Mouse (Mus musculus) liver, embryonic 12.5 days (tissue): ENCODE results near the gene Itga5. TPM values are rescaled to one million over a fixed set of nuclear protein-coding genes. Genes with fewer than 3 reads are reported as not detected.
A peak's percentile ranks its signal among the peaks of the same experiment; 100 is the strongest.

Experiments
- ATAC-seq: fragments of 200-750 bp; cut with Nextera tagmentation; 2 replicates; pipeline ENCODE4 v1.8.0; 2017; ENCODE audit warnings: moderate number of reproducible peaks, mild to moderate bottlenecking, moderate library complexity
- H3K27ac ChIP-seq: fragments of 300-500 bp; sonication (generic); 2 replicates; pipeline ENCODE4 v1.5.1; 2016; ENCODE audit warnings: mild to moderate bottlenecking
- H3K27me3 ChIP-seq: fragments of 300-500 bp; sonication (generic); replicated peaks from 2 replicates; pipeline ENCODE4 v1.6.1; 2016; ENCODE audit warnings: mild to moderate bottlenecking, moderate library complexity
- H3K36me3 ChIP-seq: fragments of 300-500 bp; sonication (generic); 2 replicates; pipeline ENCODE4 v1.6.1; 2016; ENCODE audit warnings: mild to moderate bottlenecking, moderate library complexity
- H3K4me1 ChIP-seq: fragments of 300-500 bp; sonication (generic); 2 replicates; pipeline ENCODE4 v1.6.1; 2016
- H3K4me2 ChIP-seq: fragments of 300-500 bp; sonication (generic); 2 replicates; pipeline ENCODE4 v1.6.1; 2016; ENCODE audit warnings: mild to moderate bottlenecking, moderate library complexity
- H3K4me3 ChIP-seq: fragments of 300-500 bp; sonication (generic); 2 replicates; pipeline ENCODE4 v1.5.1; 2016; ENCODE audit warnings: mild to moderate bottlenecking, moderate library complexity
- H3K9ac ChIP-seq: fragments of 300-500 bp; sonication (generic); 2 replicates; pipeline ENCODE4 v1.6.1; 2016; ENCODE audit warnings: mild to moderate bottlenecking, moderate library complexity
- H3K9me3 ChIP-seq: fragments of 300-500 bp; sonication (generic); replicated peaks from 2 replicates; pipeline ENCODE4 v1.6.1; 2016; ENCODE audit warnings: mild to moderate bottlenecking, moderate library complexity
- WGBS: fragments of 180-500 bp; shearing (Covaris S2); methylation state at CpG from one replicate; pipeline ENCODE4 v1.1.7; 2016; ENCODE audit not compliant: insufficient replicate concordance; 5-methylcytosine and 5-hydroxymethylcytosine counted together
- polyA plus RNA-seq: library from polyadenylated mRNA; unstranded; fragments of >200 nt; fragmentation: Nextera tagmentation; extraction: Ambion mirVana; gene quantifications from 2 replicates; pipeline ENCODE4 v1.2.1, GENCODE M21; 2016

Gene Itga5
- polyA plus RNA-seq, 1 experiment from 2014 or later: 23.2 TPM

DNA sequence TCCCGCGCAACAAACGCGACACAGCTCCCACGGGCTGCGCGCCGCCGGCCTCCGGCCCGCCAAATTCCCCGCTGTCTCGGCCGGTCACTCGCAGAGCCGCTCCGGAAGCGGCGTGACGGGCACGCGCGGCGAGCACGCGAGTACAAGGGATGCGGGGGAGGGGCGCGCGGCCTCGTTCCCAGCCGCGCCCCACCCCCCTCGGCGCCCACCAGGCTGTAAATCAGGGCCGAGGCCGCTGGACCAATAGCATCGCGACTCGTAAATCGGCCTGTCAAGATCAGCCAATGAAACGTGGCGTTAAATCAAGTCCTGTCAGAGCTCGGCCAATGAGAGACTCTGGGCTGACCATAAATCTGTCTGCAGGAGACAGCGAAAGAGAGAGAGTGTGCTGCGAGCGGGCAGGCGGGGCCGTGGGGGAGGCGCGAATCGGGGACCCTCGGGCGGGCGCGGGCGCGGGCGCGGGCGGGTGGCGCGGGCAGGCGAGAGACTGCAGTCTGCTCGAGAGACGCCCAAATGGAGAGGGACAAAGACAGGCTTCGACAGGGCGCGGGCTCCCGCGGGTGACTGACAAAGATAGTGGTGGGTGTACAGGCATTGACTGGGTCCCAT, 61.4 kb downstream of the Itga5 start:
- Histone ChIP-seq H3K9me3 (no peaks in the 10 kb centered on the region), H3K27ac (peak overlapping the region; percentile 77), H3K27me3 (peaks cover 69% of the 10 kb centered on the region), H3K4me2 (peak overlapping the region; percentile 98), H3K36me3 (peaks cover 2% of the 10 kb centered on the region), H3K4me3 (peak overlapping the region; percentile 61), H3K9ac (peak overlapping the region; percentile 51), H3K4me1 (peaks cover 87% of the 10 kb centered on the region)
- WGBS: under 1% methylated on average over 62 of the region's 71 CpGs
- ATAC-seq: peak; percentile 85

- H3K9me3 ChIP-seq: no peaks in the 10 kb centered on the region
- peak overlapping the region; percentile 68 for H3K27ac ChIP-seq
- H3K4me2 ChIP-seq: peak overlapping the region; percentile 98
- H3K27me3 ChIP-seq: peaks cover 69% of the 10 kb centered on the region
- peaks cover 7% of the 10 kb centered on the region for H3K36me3 ChIP-seq
- ATAC-seq: no peak
- peaks cover 91% of the 10 kb centered on the region for H3K4me1 ChIP-seq
- peak overlapping the region; percentile 61 for H3K4me3 ChIP-seq
- peak overlapping the region; percentile 51 for H3K9ac ChIP-seq
- 4% methylated on average over 9 of the region's 9 CpGs for WGBS
Observed at GRCm38 (mm10) chr15:103304616-103304969, 62.0 kb downstream of the Itga5 start.

DNA sequence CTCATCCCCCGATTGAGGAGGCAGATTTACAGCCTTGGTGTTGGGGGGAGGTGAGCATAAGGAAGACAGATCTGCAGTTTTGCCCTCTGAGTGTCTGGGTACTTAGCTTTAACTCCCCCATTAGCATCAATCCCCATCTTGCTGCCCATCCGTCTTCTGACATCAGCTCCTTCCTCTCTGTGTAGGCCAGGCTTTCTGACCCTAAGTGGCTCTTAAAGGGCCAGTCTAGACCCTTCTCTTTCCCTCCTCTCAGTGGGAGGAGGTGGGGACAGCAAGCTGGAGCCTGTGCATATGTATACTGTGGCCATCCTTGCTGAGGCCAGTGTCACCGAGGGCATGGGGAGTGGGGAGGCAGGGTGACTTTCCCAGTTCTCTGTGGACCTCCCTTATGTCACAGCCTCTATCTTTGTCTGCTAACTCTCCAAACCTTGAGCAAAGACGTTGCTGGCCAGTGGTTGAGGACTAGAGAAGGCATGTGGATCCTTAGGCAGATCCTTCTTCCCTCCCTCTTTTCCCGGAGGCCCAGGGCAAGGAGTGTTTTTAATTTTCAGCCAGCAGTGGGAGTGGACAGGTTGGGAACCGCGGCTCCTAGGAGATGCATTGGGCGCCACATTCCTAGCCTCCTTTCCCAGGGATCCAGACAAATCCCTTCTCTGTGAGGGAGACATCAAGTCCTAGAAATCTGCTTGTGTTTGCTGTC, 62.5 kb downstream of the Itga5 start:
- Histone ChIP-seq H3K27me3 (peaks cover 64% of the 10 kb centered on the region), H3K9ac (0 out of 2 replicates have a peak overlapping the region, but pooled peaks have one; percentile 51), H3K4me2 (peak overlapping the region; percentile 98), H3K27ac (peak overlapping the region; percentile 68), H3K36me3 (peaks cover 13% of the 10 kb centered on the region), H3K4me3 (peak overlapping the region; percentile 61), H3K4me1 (peaks cover 86% of the 10 kb centered on the region), H3K9me3 (no peaks in the 10 kb centered on the region)
- WGBS: 16% methylated on average over 8 of the region's 8 CpGs
- no peak for ATAC-seq

GRCm38 (mm10) chr15:103302341-103303021, 64.1 kb downstream of the Itga5 start:
- Histone ChIP-seq H3K27me3 (peaks cover 52% of the 10 kb centered on the region), H3K4me2 (no peak overlapping the region), H3K9ac (no peak overlapping the region), H3K36me3 (peaks cover 29% of the 10 kb centered on the region), H3K4me1 (peaks cover 71% of the 10 kb centered on the region), H3K27ac (peak overlapping the region; percentile 45), H3K9me3 (no peaks in the 10 kb centered on the region), H3K4me3 (no peak overlapping the region)
- ATAC-seq: no peak
- WGBS: 32% methylated on average over 6 of the region's 6 CpGs

- Histone ChIP-seq H3K36me3 (peaks cover 36% of the 10 kb centered on the region), H3K27me3 (peaks cover 50% of the 10 kb centered on the region), H3K9ac (no peak overlapping the region), H3K9me3 (no peaks in the 10 kb centered on the region), H3K27ac (peak overlapping the region; percentile 45), H3K4me3 (no peak overlapping the region), H3K4me1 (peaks cover 65% of the 10 kb centered on the region), H3K4me2 (no peak overlapping the region)
- WGBS: 28% methylated on average over 5 of the region's 5 CpGs
- ATAC-seq: no peak
Observed at GRCm38 (mm10) chr15:103301547-103302340, 64.8 kb downstream of the Itga5 start.

DNA sequence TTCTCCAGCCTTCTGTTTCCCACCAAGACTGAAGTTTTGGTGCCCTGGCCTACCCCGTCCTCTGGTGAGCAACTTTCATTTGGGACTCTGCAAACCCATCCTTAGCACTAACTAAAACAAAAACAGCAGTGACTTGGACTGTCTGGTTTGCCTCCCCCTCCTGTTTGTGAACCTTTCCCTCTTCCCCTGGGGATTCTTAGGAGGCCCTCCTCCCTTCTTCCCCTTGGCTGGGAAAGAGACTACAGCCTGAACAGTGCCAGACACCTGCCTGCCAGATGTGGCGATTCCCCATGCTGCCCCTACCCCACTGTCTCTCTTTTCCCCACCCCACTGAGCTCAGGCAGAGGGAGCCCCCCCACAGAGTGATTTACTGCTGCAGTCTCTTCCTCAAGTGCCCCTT, 65.5 kb downstream of the Itga5 start:
- peaks cover 59% of the 10 kb centered on the region for H3K4me1 ChIP-seq
- H3K36me3 ChIP-seq: peaks cover 43% of the 10 kb centered on the region
- H3K9ac ChIP-seq: no peak overlapping the region
- H3K9me3 ChIP-seq: no peaks in the 10 kb centered on the region
- 55% methylated on average over 2 of the region's 2 CpGs for WGBS
- ATAC-seq: no peak
- H3K4me2 ChIP-seq: no peak overlapping the region
- peak overlapping the region; percentile 47; the same call in 1 of the 2 replicates for H3K27ac ChIP-seq
- H3K4me3 ChIP-seq: no peak overlapping the region
- peaks cover 45% of the 10 kb centered on the region for H3K27me3 ChIP-seq

DNA sequence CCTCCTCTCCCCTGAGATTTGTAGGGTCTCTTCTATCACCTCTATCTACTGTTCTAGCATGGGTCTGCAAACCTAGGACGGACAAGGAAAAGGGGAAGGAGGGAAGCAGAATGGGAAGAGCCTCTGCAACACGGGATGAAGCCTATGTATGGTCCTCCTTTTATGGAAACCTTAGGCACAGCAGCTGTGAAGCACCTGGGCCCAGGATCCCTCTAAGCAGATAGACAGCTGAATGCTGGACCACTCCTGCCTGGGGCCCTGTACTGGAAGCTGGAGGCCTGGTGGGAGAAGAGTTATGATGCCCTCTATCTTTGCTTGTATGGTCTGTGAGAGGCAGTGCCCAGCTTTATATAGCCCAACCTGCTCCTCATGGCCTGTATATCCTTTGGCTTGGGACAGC, 66.0 kb downstream of the Itga5 start:
- ATAC-seq: no peak
- peaks cover 48% of the 10 kb centered on the region for H3K36me3 ChIP-seq
- H3K4me1 ChIP-seq: peaks cover 55% of the 10 kb centered on the region
- H3K27me3 ChIP-seq: peaks cover 40% of the 10 kb centered on the region
- no peak overlapping the region for H3K9ac ChIP-seq
- no peak overlapping the region for H3K4me2 ChIP-seq
- peak overlapping the region; percentile 47; the same call in 1 of the 2 replicates for H3K27ac ChIP-seq
- WGBS: 37% methylated on average over 2 of the region's 2 CpGs
- no peak overlapping the region for H3K4me3 ChIP-seq
- H3K9me3 ChIP-seq: no peaks in the 10 kb centered on the region

GRCm38 (mm10) chr15:103300067-103300471, 66.5 kb downstream of the Itga5 start:
- no peaks in the 10 kb centered on the region for H3K9me3 ChIP-seq
- no peak overlapping the region for H3K27ac ChIP-seq
- H3K36me3 ChIP-seq: peaks cover 53% of the 10 kb centered on the region
- WGBS: 67% methylated on average over 18 of the region's 18 CpGs
- H3K4me2 ChIP-seq: no peak overlapping the region
- no peak overlapping the region for H3K4me3 ChIP-seq
- peaks cover 50% of the 10 kb centered on the region for H3K4me1 ChIP-seq
- H3K27me3 ChIP-seq: peaks cover 35% of the 10 kb centered on the region
- ATAC-seq: no peak
- H3K9ac ChIP-seq: no peak overlapping the region

GRCm38 (mm10) chr15:103299644-103300043, 66.9 kb downstream of the Itga5 start:
- H3K4me2 ChIP-seq: no peak overlapping the region
- H3K9me3 ChIP-seq: no peaks in the 10 kb centered on the region
- 73% methylated on average over 8 of the region's 8 CpGs for WGBS
- peaks cover 55% of the 10 kb centered on the region for H3K36me3 ChIP-seq
- ATAC-seq: no peak
- no peak overlapping the region for H3K9ac ChIP-seq
- H3K4me3 ChIP-seq: no peak overlapping the region
- peaks cover 31% of the 10 kb centered on the region for H3K27me3 ChIP-seq
- H3K4me1 ChIP-seq: peaks cover 46% of the 10 kb centered on the region
- no peak overlapping the region for H3K27ac ChIP-seq

GRCm38 (mm10) chr15:103298861-103299616, 67.5 kb downstream of the Itga5 start:
- Histone ChIP-seq H3K36me3 (peaks cover 58% of the 10 kb centered on the region), H3K27ac (no peak overlapping the region), H3K27me3 (peaks cover 25% of the 10 kb centered on the region), H3K9ac (no peak overlapping the region), H3K9me3 (no peaks in the 10 kb centered on the region), H3K4me1 (peaks cover 40% of the 10 kb centered on the region), H3K4me2 (no peak overlapping the region), H3K4me3 (no peak overlapping the region)
- WGBS: 81% methylated on average over 5 of the region's 5 CpGs
- no peak for ATAC-seq

GRCm38 (mm10) chr15:103298026-103298425, 68.5 kb downstream of the Itga5 start:
- H3K9me3 ChIP-seq: no peaks in the 10 kb centered on the region
- peaks cover 68% of the 10 kb centered on the region for H3K36me3 ChIP-seq
- no peak for ATAC-seq
- 75% methylated on average over 3 of the region's 3 CpGs for WGBS
- peaks cover 15% of the 10 kb centered on the region for H3K27me3 ChIP-seq
- no peak overlapping the region for H3K4me2 ChIP-seq
- H3K9ac ChIP-seq: no peak overlapping the region
- H3K27ac ChIP-seq: no peak overlapping the region
- H3K4me3 ChIP-seq: no peak overlapping the region
- H3K4me1 ChIP-seq: peaks cover 31% of the 10 kb centered on the region
